Mouse (Mus musculus) monocyte, adult 5-6 weeks (primary cell): ENCODE results near the gene Fam131b. TPM values are rescaled to one million over a fixed set of nuclear protein-coding genes. Genes with fewer than 3 reads are reported as not detected.
A peak's percentile ranks its signal among the peaks of the same experiment; 100 is the strongest.

Experiments
- ATAC-seq: fragments of 153-309, 156-312 bp; replicated peaks from 2 replicates; pipeline ENCODE4 v1.8.0; 2017; ENCODE audit warnings: mild to moderate bottlenecking; ENCODE audit not compliant: low TSS enrichment, insufficient number of reproducible peaks, severe bottlenecking, poor library complexity, low FRiP score
- total RNA-seq: library from RNA; stranded (forward); fragments of 200-1000, 200-491, 200-594 nt; gene quantifications from 3 replicates; pipeline ENCODE4 v1.2.3, GENCODE M21; 2017

The Fam131b gene
- total RNA-seq, 1 experiment from 2014 or later = not detected

DNA sequence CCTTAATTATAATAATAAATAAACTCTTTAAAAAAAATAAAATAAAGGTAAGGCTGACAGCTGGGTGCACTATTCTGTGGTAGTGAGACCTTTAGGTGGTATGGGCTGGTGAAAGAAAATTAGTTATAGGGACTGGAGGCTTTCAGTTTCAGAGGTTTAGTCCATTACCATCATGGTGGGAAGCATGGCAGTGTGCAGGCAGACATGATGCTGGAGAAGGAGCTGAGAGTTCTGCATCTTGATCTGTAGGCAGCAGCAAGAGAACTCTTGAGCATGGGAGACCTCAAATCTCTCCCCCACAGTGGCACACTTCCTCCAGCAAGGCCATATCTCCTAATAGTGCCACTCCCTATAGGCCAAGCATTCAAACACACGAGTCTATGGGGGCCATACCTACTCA lies 17.7 kb upstream of the Fam131b start:
- ATAC-seq = no peak

DNA sequence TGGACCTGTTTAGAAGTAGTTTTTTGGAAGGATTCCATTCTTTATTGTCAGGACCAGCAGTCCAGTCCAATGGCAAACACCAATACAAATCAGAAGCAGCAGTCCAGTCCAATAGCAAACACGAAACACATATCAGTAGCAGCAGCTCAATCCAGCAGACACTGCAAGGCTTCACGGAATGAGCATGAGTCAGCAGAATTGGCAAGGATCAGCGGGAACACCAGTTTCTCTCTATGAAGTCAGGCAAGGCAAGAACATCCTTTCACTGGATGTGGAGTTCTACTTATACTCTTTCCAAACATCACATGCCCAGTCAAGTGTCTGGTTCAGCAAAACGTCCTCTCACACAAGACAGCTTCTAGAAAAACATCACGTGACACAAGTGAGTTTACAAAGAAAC lies 15.5 kb upstream of the Fam131b start:
- ATAC-seq = no peak

GRCm38 (mm10) chr6:42339189-42339588 lies 14.7 kb upstream of the Fam131b start:
- ATAC-seq = no peak

GRCm38 (mm10) chr6:42330946-42331345 lies 6.5 kb upstream of the Fam131b start:
- no peak for ATAC-seq

GRCm38 (mm10) chr6:42330216-42330615 lies 5.8 kb upstream of the Fam131b start:
- ATAC-seq = no peak

DNA sequence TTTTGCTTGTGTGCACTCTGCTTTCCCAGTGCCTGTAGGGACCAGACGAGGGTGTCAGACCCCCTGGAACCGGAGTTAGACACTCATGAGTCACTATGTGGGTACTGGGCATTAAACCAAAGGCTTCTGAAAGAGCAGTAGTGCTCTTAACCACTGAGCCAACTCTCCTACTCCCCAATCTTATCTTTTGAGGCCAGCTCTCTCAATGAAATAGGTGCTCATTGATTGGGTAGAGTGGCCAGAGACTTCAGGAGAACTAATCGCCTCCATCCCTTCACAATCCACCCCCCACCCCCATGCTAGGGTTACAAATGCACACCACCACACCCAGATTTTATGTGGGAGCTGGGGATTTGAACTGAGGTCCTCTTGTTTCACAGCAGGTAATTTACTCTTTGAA lies 4.3 kb upstream of the Fam131b start:
- ATAC-seq = no peak

GRCm38 (mm10) chr6:42326509-42326908 lies 2.1 kb upstream of the Fam131b start:
- no peak for ATAC-seq

GRCm38 (mm10) chr6:42325268-42325609 lies 796 bp upstream of the Fam131b start:
- ATAC-seq = peak; percentile 76

GRCm38 (mm10) chr6:42324067-42324481 lies 369 bp downstream of the Fam131b start:
- ATAC-seq = no peak

DNA sequence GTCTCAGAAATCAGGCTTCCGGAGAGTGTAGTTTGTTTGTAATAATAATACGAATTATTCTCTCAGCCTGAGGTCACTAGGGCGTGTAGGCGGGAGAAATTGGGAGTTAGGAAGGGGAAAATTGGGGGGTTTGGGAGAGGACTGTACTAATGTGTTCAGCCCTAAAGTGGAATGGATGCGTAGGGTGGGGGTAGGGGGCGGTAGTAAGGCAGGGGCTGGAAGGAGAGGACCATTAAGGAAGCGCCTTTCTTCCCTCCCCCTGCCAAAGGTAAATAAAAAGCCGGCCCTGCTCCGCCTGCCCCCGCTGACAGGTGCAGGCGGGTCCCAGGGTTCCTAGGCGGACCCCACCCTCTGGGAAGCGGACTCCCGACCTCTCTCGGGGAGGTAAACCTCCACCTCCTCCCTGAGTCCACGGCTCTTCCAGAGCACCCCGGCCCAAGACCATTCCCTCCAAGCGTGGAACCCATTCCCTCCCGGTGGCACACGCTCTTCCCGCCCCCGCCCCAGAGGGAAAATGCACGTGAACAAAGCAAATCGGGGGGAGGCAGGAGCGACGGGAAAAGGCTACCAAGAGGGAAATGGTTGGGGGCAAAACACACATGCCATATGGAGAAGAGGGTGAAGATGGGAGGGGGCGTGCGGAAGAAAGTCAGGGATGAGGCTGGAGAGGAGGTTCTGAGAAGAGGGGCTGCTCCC lies 924 bp downstream of the Fam131b start:
- no peak for ATAC-seq

- ATAC-seq = no peak
Observed at GRCm38 (mm10) chr6:42318293-42318692, 6.2 kb downstream of the Fam131b start.

- peak; percentile 73 for ATAC-seq
Observed at GRCm38 (mm10) chr6:42310427-42311053, 13.9 kb downstream of the Fam131b start.

DNA sequence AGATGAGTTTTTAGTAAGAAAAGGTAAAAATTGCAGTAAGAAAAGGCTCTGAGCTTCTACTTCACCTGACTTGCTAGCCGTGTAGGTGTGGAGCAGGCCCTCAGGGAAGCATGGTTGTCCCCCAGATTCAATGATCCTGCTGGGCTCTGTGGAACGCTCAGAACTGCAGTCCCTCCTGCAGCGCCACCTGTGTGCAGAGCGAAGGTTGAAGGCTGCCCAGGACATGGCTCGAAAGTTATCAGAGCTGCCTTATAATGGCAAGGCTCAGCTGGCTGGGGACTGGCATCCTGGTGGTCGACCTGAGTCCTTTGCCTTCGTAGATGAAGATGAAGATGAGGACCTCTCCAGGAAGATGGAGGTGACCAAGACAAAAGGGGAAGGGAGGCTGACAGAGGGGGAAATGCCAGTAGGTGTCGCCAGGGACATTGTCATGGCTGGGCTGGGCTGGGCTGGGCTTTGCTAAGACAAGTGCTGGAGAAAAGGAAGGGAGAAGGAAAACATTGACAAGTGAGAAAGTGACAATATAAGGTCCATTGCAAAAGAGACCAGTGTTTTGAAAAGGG lies 14.5 kb downstream of the Fam131b start:
- ATAC-seq = 0 out of 2 replicates have a peak, but pooled peaks have one; percentile 19

GRCm38 (mm10) chr6:42299362-42299761 lies 25.1 kb downstream of the Fam131b start:
- peak; percentile 50; the same call in 1 of the 2 replicates for ATAC-seq

- ATAC-seq = no peak
Observed at GRCm38 (mm10) chr6:42295549-42296094, 28.8 kb downstream of the Fam131b start.

DNA sequence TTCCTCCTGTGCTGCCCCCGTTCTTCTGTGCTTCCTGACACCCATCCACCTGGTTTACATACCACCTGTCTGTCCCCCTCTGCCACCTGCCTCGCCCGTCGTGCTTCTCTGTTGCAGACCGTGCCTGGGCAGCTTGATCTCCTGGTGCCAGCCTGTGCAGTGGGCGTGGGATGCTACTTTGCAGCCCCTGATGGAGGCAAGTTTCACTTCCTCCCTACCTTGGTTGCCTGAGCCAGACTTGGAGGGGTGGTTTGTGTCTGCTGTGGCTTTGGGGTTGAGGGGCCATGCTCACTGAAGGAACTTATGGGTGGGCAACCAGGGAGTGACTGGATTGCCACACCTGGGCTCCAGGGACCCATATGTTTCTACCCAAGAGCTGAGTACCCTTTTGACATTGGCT lies 31.1 kb downstream of the Fam131b start:
- ATAC-seq = no peak; the same call in 1 of the 2 replicates

- ATAC-seq = no peak
Observed at GRCm38 (mm10) chr6:42287562-42287961, 36.9 kb downstream of the Fam131b start.

DNA sequence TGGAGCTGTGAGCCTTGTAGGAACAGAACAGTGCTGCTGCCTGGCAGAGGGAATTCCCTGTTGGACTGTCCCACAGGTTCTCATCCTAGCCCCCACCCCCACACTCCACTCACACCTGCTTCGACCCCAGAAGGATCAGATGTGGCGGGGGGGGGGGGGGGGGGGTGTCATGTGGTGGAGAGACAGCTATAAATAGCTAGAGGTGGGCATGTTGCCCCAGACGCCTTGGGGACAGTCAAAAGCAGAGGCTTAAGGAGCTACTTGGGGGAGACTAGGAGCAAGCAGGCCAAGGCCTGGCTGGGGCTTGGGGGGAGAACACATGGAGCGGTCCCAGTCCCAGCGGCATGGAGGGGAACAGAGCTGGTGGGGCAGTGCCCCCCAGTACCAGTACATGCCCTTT lies 38.0 kb downstream of the Fam131b start, which contains the start of gene Clcn1:
Clcn1 (plus strand) TSS at position 238 of the 400 bp plus-strand sequence.
- ATAC-seq = no peak

DNA sequence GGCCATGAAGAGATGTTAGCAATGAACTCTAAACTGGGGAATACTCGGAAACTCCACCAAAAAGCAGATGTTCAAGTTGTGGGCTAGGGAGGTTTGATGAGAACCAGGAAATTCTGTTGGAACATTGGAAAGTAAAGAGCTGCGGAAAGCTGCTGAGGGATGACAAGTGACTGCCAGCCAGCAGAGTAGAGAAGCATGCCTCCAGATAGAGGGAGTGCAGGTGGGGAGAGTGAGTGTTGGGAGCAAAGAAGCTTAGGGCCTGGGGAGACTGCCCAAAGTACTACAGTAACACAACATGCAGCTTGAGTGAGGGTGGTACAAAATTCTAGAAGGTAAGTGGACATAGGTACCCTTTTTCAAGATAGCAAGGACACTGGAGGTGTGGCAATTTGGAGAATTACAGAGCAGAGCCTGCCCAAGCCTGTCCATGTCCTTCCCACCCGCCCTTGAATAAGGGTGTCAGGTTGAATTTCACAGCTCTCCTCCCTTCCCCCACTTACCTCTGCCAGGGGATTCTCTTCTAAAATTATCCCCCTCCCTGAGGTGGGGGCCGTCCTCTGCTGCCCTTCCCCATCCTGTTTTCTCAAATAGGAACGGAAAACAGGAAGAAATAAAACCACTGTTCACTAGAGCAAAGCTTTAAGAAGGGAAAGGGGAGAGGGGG lies 41.4 kb downstream of the Fam131b start:
- ATAC-seq = no peak
